Mouse (Mus musculus) MEL (cell line): Measurements from ENCODE around the gene 1700113H08Rik. TPM values are rescaled to one million over a fixed set of nuclear protein-coding genes. Genes with fewer than 3 reads are reported as not detected.

ENCODE experiments used
- DNase-seq: peaks from one replicate; pipeline ENCODE4 v3.0.0; 2011; ENCODE audit warnings: low read depth, low spot score
- H3K27ac ChIP-seq: 2 replicates; pipeline ENCODE4 v1.5.1; 2012; ENCODE audit warnings: low read depth, mild to moderate bottlenecking, control low read depth, low read length, moderate library complexity; ENCODE audit not compliant: control insufficient read depth
- H3K27me3 ChIP-seq, 2 experiments: fragments of 150-350 bp in 1 of 2; sonication (generic) in 1 of 2; 2 replicates each; pipeline ENCODE4 v1.6.1; 2012; ENCODE audit warnings: low read length in 2 of 2, mild to moderate bottlenecking in 2 of 2, improper control_type of control experiment in 1 of 2, moderate library complexity in 1 of 2; ENCODE audit not compliant: insufficient read depth in 2 of 2, control insufficient read depth in 1 of 2
- H3K36me3 ChIP-seq, 2 experiments: 2 replicates each; pipeline ENCODE4 v1.6.1; 2012 to 2014; ENCODE audit warnings: low read length in 2 of 2, improper control_type of control experiment in 1 of 2, inconsistent platforms in 1 of 2, mild to moderate bottlenecking in 1 of 2; ENCODE audit not compliant: insufficient read depth in 2 of 2, control insufficient read depth in 1 of 2
- H3K4me1 ChIP-seq, 2 experiments: fragments of 150-350 bp in 1 of 2; sonication (generic) in 1 of 2; 2 replicates each; pipeline ENCODE4 v1.6.1; 2012; ENCODE audit warnings: low read length in 2 of 2, improper control_type of control experiment in 1 of 2, mild to moderate bottlenecking in 1 of 2; ENCODE audit not compliant: insufficient read depth in 2 of 2, control insufficient read depth in 1 of 2
- H3K4me3 ChIP-seq, 2 experiments: fragments of 150-350 bp in 1 of 2; sonication (generic) in 1 of 2; 2 replicates each; pipeline ENCODE4 v1.5.1; 2012; ENCODE audit warnings: low read depth in 2 of 2, low read length in 2 of 2, mild to moderate bottlenecking in 2 of 2, moderate library complexity in 2 of 2, control low read depth in 1 of 2, improper control_type of control experiment in 1 of 2; ENCODE audit not compliant: control insufficient read depth in 1 of 2, insufficient read depth in 1 of 2
- H3K79me2 ChIP-seq: 2 replicates; pipeline ENCODE4 v1.6.1; 2012; ENCODE audit warnings: mild to moderate bottlenecking, low read length, moderate library complexity; ENCODE audit not compliant: control insufficient read depth, poor library complexity, insufficient read depth
- H3K9ac ChIP-seq: 2 replicates; pipeline ENCODE4 v1.6.1; 2012; ENCODE audit warnings: low read depth, mild to moderate bottlenecking, control low read depth, low read length, moderate library complexity; ENCODE audit not compliant: control insufficient read depth, poor library complexity, severe bottlenecking
- H3K9me3 ChIP-seq: fragments of 150-350 bp; sonication (generic); replicated peaks from 2 replicates; pipeline ENCODE4 v1.6.1; 2012; ENCODE audit warnings: mild to moderate bottlenecking, low read length, improper control_type of control experiment, moderate library complexity; ENCODE audit not compliant: insufficient read depth
- CHD1 ChIP-seq: IDR thresholded peaks from 2 replicates; pipeline ENCODE4 v1.6.1; 2012; ENCODE audit warnings: low read depth, mild to moderate bottlenecking, inconsistent platforms, low read length, improper control_type of control experiment
- CHD2 ChIP-seq: IDR thresholded peaks from 2 replicates; pipeline ENCODE4 v1.6.1; 2011; ENCODE audit warnings: low read length, improper control_type of control experiment
- CTCF ChIP-seq, 3 experiments: IDR thresholded peaks in 2 of 3; conservative IDR thresholded peaks in 1 of 3; 2 replicates each; pipeline ENCODE4 v1.5.1; 2011 to 2012; ENCODE audit warnings: low read length in 3 of 3, low read depth in 2 of 3, mild to moderate bottlenecking in 2 of 3, improper control_type of control experiment in 1 of 3, inconsistent platforms in 1 of 3, mixed read lengths in 1 of 3, moderate library complexity in 1 of 3; ENCODE audit not compliant: control insufficient read depth in 1 of 3, insufficient read depth in 1 of 3, poor library complexity in 1 of 3, severe bottlenecking in 1 of 3
- ELF1 ChIP-seq: IDR thresholded peaks from 2 replicates; pipeline ENCODE4 v1.6.1; 2014; ENCODE audit warnings: low read depth, mild to moderate bottlenecking, inconsistent platforms, low read length, improper control_type of control experiment, moderate library complexity
- EP300 ChIP-seq, 2 experiments: IDR thresholded peaks; 2 replicates each; pipeline ENCODE4 v1.6.1; 2011; ENCODE audit warnings: improper control_type of control experiment in 2 of 2, low read length in 2 of 2, low read depth in 1 of 2, mild to moderate bottlenecking in 1 of 2
- GABPA ChIP-seq: IDR thresholded peaks from 2 replicates; pipeline ENCODE4 v1.6.1; 2012; ENCODE audit warnings: low read depth, mild to moderate bottlenecking, inconsistent platforms, low read length, improper control_type of control experiment, moderate library complexity
- GATA1 ChIP-seq: IDR thresholded peaks from 2 replicates; pipeline ENCODE4 v1.6.1; 2011; ENCODE audit warnings: low read depth, low read length, improper control_type of control experiment
- HCFC1 ChIP-seq: IDR thresholded peaks from 2 replicates; pipeline ENCODE4 v1.6.1; 2012; ENCODE audit warnings: low read depth, mild to moderate bottlenecking, inconsistent platforms, low read length, improper control_type of control experiment, moderate library complexity
- KAT2A ChIP-seq: conservative IDR thresholded peaks from 2 replicates; pipeline ENCODE4 v1.6.1; 2012; ENCODE audit warnings: low read depth, low read length, improper control_type of control experiment, inconsistent platforms
- MEF2A ChIP-seq: IDR thresholded peaks from 2 replicates; pipeline ENCODE4 v1.6.1; 2014; ENCODE audit warnings: low read depth, mild to moderate bottlenecking, inconsistent platforms, low read length, improper control_type of control experiment; ENCODE audit not compliant: poor library complexity, insufficient replicate concordance, severe bottlenecking; ENCODE audit errors: extremely low read depth
- MXI1 ChIP-seq: IDR thresholded peaks from 2 replicates; pipeline ENCODE4 v1.6.1; 2011; ENCODE audit warnings: mild to moderate bottlenecking, low read depth, low read length, improper control_type of control experiment
- MYC ChIP-seq: IDR thresholded peaks from 2 replicates; pipeline ENCODE4 v1.6.1; 2011; ENCODE audit warnings: low read depth, mild to moderate bottlenecking, low read length, improper control_type of control experiment, moderate library complexity
- NRF1 ChIP-seq: IDR thresholded peaks from 2 replicates; pipeline ENCODE4 v1.6.1; 2014; ENCODE audit warnings: low read depth, mild to moderate bottlenecking, inconsistent platforms, low read length, improper control_type of control experiment, moderate library complexity; ENCODE audit not compliant: poor library complexity, insufficient read depth, severe bottlenecking
- POLR2AphosphoS2 ChIP-seq: IDR thresholded peaks from 2 replicates; pipeline ENCODE4 v1.6.1; 2011; ENCODE audit warnings: low read length, improper control_type of control experiment
- SIN3A ChIP-seq: IDR thresholded peaks from 2 replicates; pipeline ENCODE4 v1.6.1; 2012; ENCODE audit warnings: low read length, improper control_type of control experiment, inconsistent platforms
- TBP ChIP-seq: IDR thresholded peaks from 2 replicates; pipeline ENCODE4 v1.8.0; 2011; ENCODE audit warnings: low read depth, low read length, improper control_type of control experiment
- TCF12 ChIP-seq: IDR thresholded peaks from 2 replicates; pipeline ENCODE4 v1.6.1; 2014; ENCODE audit warnings: low read depth, mild to moderate bottlenecking, inconsistent platforms, low read length, improper control_type of control experiment, moderate library complexity
- UBTF ChIP-seq: IDR thresholded peaks from 2 replicates; pipeline ENCODE4 v1.6.1; 2012; ENCODE audit warnings: low read depth, mild to moderate bottlenecking, inconsistent platforms, low read length, improper control_type of control experiment, moderate library complexity, borderline replicate concordance; ENCODE audit not compliant: insufficient read depth
- ZC3H11A ChIP-seq: IDR thresholded peaks from 2 replicates; pipeline ENCODE4 v1.6.1; 2012; ENCODE audit warnings: low read depth, mild to moderate bottlenecking, inconsistent platforms, low read length, improper control_type of control experiment
- ZKSCAN1 ChIP-seq: IDR thresholded peaks from 2 replicates; pipeline ENCODE4 v1.6.1; 2012; ENCODE audit warnings: low read depth, mild to moderate bottlenecking, inconsistent platforms, low read length, improper control_type of control experiment, moderate library complexity
- ZNF384 ChIP-seq: IDR thresholded peaks from 2 replicates; pipeline ENCODE4 v1.6.1; 2012; ENCODE audit warnings: low read depth, mild to moderate bottlenecking, inconsistent platforms, low read length, improper control_type of control experiment
- polyA plus RNA-seq, 2 experiments: library from polyadenylated mRNA; stranded (reverse) in 1 of 2; unstranded in 1 of 2; fragments of >175 nt in 1 of 2; fragments of >200 nt in 1 of 2; gene quantifications; 2 replicates each; pipeline versions ENCODE4 v1.2.1 to v1.2.4; 2012; ENCODE audit warnings: low replicate concordance in 2 of 2, low read depth in 1 of 2; ENCODE audit not compliant: insufficient read length in 2 of 2, insufficient read depth in 1 of 2, missing spikeins in 1 of 2
- total RNA-seq: library from RNA; depleted of rRNA; stranded (reverse); fragments of 300-350 nt; gene quantifications from 2 replicates; pipeline ENCODE4 v1.2.3, GENCODE M21; 2012

Gene 1700113H08Rik
- total and polyA plus RNA-seq, 3 experiments: not detected

DNA sequence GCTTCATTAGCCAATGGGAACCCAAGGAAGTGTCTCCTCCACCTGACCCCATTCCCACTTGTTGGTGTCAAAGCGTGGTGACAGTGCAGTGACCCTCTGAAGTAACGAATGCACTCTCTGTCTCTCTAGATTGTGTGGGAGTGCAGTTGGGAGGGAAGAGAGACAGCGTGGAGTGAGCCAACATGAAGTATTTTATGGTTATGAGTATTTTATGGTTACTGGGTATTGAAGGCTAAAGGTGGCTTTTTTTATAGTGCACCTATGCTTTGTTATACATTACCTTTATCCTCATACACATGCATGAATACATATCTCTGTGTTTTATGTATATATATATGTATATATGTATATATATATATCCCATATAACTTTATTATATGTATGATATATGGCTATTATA, 8.7 kb upstream of the 1700113H08Rik start:
- H3K36me3 ChIP-seq: no peaks in the 10 kb centered on the region
- DNase-seq: no peak

DNA sequence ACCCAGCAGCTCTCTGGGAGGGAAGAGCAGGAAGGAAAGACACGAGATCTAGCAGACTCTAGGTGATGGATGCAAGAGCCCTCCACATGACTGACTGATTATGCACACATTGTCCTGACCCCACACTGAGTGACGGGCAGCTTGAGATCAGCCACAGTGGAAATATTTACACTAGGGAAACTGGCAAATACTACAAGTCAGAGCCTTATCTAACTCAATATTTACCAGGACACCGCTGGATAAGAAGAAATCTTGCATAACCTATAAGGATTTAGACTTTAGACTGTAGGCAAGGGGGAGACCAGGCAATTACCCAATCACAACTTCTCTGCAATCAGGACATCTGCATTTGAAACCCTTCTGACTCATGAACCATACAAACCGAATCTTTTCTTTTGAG, 6.1 kb upstream of the 1700113H08Rik start:
- Histone ChIP-seq H3K27ac (no peak overlapping the region), H3K9ac (no peak overlapping the region), H3K4me1 (no peaks in the 10 kb centered on the region), H3K4me3 (no peak overlapping the region), H3K9me3 (no peaks in the 10 kb centered on the region), H3K79me2 (no peaks in the 10 kb centered on the region; the same call in 1 of the 2 replicates), H3K27me3 (no peaks in the 10 kb centered on the region), H3K36me3 (no peaks in the 10 kb centered on the region)
- no peak for TF ChIP-seq ZC3H11A
- TF ChIP-seq KAT2A: no peak
- TF ChIP-seq UBTF: no peak
- TF ChIP-seq MEF2A: no peak
- TF ChIP-seq GATA1: no peak
- TF ChIP-seq TCF12: no peak
- TF ChIP-seq EP300 (IDR thresholded peaks at IDR 0.05; ENCODE audit: low read depth in 1 of 2, low read length in 2 of 2): no peak
- no peak for TF ChIP-seq TBP
- TF ChIP-seq MXI1: no peak
- DNase-seq: no peak

More for the DNA sequence above, 8.7 kb upstream of the 1700113H08Rik start:
- no peaks in the 10 kb centered on the region for H3K4me1 ChIP-seq
- no peaks in the 10 kb centered on the region; a peak in 1 of 4 replicates for H3K27me3 ChIP-seq
- H3K27ac ChIP-seq: no peak overlapping the region
- TF ChIP-seq HCFC1 (no peak), ZKSCAN1 (no peak)
- no peak overlapping the region for H3K9ac ChIP-seq
- no peaks in the 10 kb centered on the region; the same call in 1 of the 2 replicates for H3K79me2 ChIP-seq
- no peaks in the 10 kb centered on the region for H3K9me3 ChIP-seq
- H3K4me3 ChIP-seq: no peak overlapping the region

DNA sequence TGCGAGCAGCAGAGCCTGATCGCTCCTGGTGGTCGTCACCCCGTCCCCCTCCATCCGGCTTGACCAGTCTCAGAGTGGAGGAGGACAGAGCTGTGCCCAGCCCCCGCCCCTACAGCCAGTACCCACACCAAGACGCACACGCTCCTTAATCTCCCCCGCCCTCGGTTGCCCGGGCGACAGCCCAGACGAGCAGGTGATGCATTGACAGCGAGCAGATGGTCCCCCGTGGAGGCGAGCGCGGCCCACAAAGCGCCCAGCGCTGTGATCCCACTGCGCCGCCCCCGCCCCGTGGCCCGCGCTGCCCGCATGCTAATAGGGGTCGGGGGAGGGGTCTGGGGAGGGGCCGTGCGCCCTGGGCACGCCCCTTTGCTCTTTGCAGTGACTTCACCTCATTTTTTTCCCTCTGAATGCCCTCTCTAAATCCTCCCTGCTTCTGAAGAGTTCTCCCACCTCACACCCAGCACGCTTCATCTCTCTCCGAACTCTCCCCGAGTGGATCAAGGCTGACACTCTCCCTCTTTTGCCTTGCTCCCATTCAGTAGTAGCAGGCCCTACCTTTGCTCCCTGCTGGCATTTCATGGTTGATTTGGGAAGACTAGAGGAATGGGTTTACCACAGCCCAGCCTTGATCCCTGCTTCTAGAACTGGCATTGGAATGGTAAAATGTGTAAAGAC, 543 bp downstream of the 1700113H08Rik start:
- H3K27ac ChIP-seq: no peak overlapping the region
- no peaks in the 10 kb centered on the region for H3K4me1 ChIP-seq
- H3K9ac ChIP-seq: no peak overlapping the region
- H3K4me3 ChIP-seq: no peak overlapping the region
- DNase-seq: no peak
- H3K79me2 ChIP-seq: no peaks in the 10 kb centered on the region; the same call in 1 of the 2 replicates
- H3K9me3 ChIP-seq: no peaks in the 10 kb centered on the region
- no peaks in the 10 kb centered on the region for H3K36me3 ChIP-seq
- TF ChIP-seq GABPA: no peak
- no peak for TF ChIP-seq POLR2AphosphoS2
- TF ChIP-seq MYC: no peak
- TF ChIP-seq KAT2A: no peak
- TF ChIP-seq MEF2A: no peak
- TF ChIP-seq CHD1: no peak
- no peak for TF ChIP-seq GATA1
- no peak for TF ChIP-seq ELF1
- no peak for TF ChIP-seq NRF1
- TF ChIP-seq ZNF384: no peak
- no peak for TF ChIP-seq SIN3A
- TF ChIP-seq CHD2: no peak
- no peak for TF ChIP-seq CTCF (IDR thresholded peaks at IDR 0.05 in 2 of 3, conservative IDR thresholded peaks at IDR 0.05 in 1 of 3; ENCODE audit: control insufficient read depth in 1 of 3, insufficient read depth in 1 of 3, low read depth in 2 of 3, low read length in 3 of 3, poor library complexity in 1 of 3, severe bottlenecking in 1 of 3)
- H3K27me3 ChIP-seq: no peaks in the 10 kb centered on the region
